Mouse (Mus musculus) adrenal gland, postnatal 25 days (tissue): ENCODE measurements around the gene Gm21988. TPM values are rescaled to one million over a fixed set of nuclear protein-coding genes. Genes with fewer than 3 reads are reported as not detected.

Experiments used
- DNase-seq: peaks from one replicate; pipeline ENCODE4 v3.0.0; 2021; ENCODE audit warnings: mixed read lengths
- total RNA-seq: library from RNA; stranded (reverse); gene quantifications from 2 replicates; pipeline ENCODE4 v1.2.3, GENCODE M21; 2021

Gene Gm21988
- total RNA-seq, 1 experiment from 2014 or later, result 7.1 TPM

GRCm38 (mm10) chr11:70236717-70237116 is 2.9 kb downstream of the Gm21988 start:
- no peak for DNase-seq

GRCm38 (mm10) chr11:70235254-70235900 is 4.3 kb downstream of the Gm21988 start:
- no peak for DNase-seq

- no peak for DNase-seq
Measured at GRCm38 (mm10) chr11:70234497-70234896, 5.1 kb downstream of the Gm21988 start.

GRCm38 (mm10) chr11:70234037-70234436 is 5.6 kb downstream of the Gm21988 start:
- no peak for DNase-seq

GRCm38 (mm10) chr11:70233016-70233415 is 6.6 kb downstream of the Gm21988 start:
- no peak for DNase-seq

- peak; percentile 50 for DNase-seq
Measured at GRCm38 (mm10) chr11:70232546-70232945, 7.1 kb downstream of the Gm21988 start.

GRCm38 (mm10) chr11:70230239-70230727 is 9.3 kb downstream of the Gm21988 start:
- DNase-seq, result peak; percentile 83

GRCm38 (mm10) chr11:70229260-70230010 is 10.2 kb downstream of the Gm21988 start, which contains the start of gene Bcl6b:
TSS of gene Bcl6b (minus strand) at chr11:70229798.
- DNase-seq, result peak; percentile 38

- peak; percentile 89 for DNase-seq
Measured at GRCm38 (mm10) chr11:70228828-70229227, 10.8 kb downstream of the Gm21988 start.

- no peak for DNase-seq
Measured at GRCm38 (mm10) chr11:70227661-70228245, 11.9 kb downstream of the Gm21988 start.

- no peak for DNase-seq
Measured at GRCm38 (mm10) chr11:70227126-70227525, 12.5 kb downstream of the Gm21988 start.

GRCm38 (mm10) chr11:70226602-70226890 is 13.1 kb downstream of the Gm21988 start:
- DNase-seq, result no peak

GRCm38 (mm10) chr11:70225798-70226601 is 13.6 kb downstream of the Gm21988 start:
- no peak for DNase-seq

GRCm38 (mm10) chr11:70223724-70224123 is 15.9 kb downstream of the Gm21988 start:
- no peak for DNase-seq

GRCm38 (mm10) chr11:70221603-70222500 is 17.8 kb downstream of the Gm21988 start:
- no peak for DNase-seq

GRCm38 (mm10) chr11:70220731-70221602 is 18.7 kb downstream of the Gm21988 start, which contains the start of gene Slc16a13:
TSS of gene Slc16a13 (minus strand) at chr11:70221064.
- peak; percentile 93 for DNase-seq

GRCm38 (mm10) chr11:70220323-70220722 is 19.3 kb downstream of the Gm21988 start:
- DNase-seq, result peak; percentile 31

- DNase-seq, result no peak
Measured at GRCm38 (mm10) chr11:70219873-70220272, 19.8 kb downstream of the Gm21988 start.

GRCm38 (mm10) chr11:70218741-70219470 is 20.7 kb downstream of the Gm21988 start:
- no peak for DNase-seq
